In genomic region chr13:38349046-38349445, GRCm38 (mm10) we compare ENCODE assay signal across 18 mouse cellular contexts. TPM values are rescaled to one million over a fixed set of nuclear protein-coding genes. Genes with fewer than 3 reads are reported as not detected.
"Had no signal": no experiment of that assay in that cellular context is flagged by ENCODE, and none has a peak within 500 bp of the region (broad histone marks: within the 10 kb centered on the region; RNA-seq: fewer than 3 reads in every experiment).

No protein-coding gene starts in this region.

- H3K27ac ChIP-seq: midbrain, embryonic 10.5 days; midbrain, embryonic 12.5 days; neural tube, embryonic 12.5 days had no signal

- DNase-seq: lung, adult 18-20 months; lung, embryonic 14.5 days; lung, postnatal 10 days; lung, postnatal 4 days; midbrain, embryonic 14.5 days; right cerebral cortex, postnatal 25 days; right cerebral cortex, postnatal 4 days; spleen, adult 18-20 months; thymus, adult 18-20 months; thymus, postnatal 14 days; thymus, postnatal 36 days had no signal

- H3K4me3 ChIP-seq: midbrain, embryonic 10.5 days; midbrain, embryonic 12.5 days; neural tube, embryonic 12.5 days had no signal

RNA-seq across cellular contexts. Expression of gene Bmp6, which starts 4.1 kb away (rescaled TPM):
- total RNA-seq: megakaryocyte, adult 5-6 weeks; megakaryocyte-erythroid progenitor cell, adult 5-6 weeks; monocyte, adult 5-6 weeks; neutrophil, adult 5-6 weeks had no signal
